In genomic region chr10:3834678-3835077, GRCm38 (mm10) we compare ENCODE assay signal across 16 mouse cellular contexts.
"Had no signal": no experiment of that assay in that cellular context is flagged by ENCODE, and none has a peak within 500 bp of the region (broad histone marks: within the 10 kb centered on the region; RNA-seq: fewer than 3 reads in every experiment).

No protein-coding gene starts in this region.

- DNase-seq: kidney, postnatal 10 days; kidney, postnatal 4 days; lung, postnatal 14 days; right cerebral cortex, postnatal 4 days; spleen, adult 18-20 months; thymus, adult 18-20 months; thymus, postnatal 14 days had no signal

- ATAC-seq: midbrain, embryonic 15.5 days had no signal

- H3K27ac ChIP-seq: layer of hippocampus, adult 2 months; limb, embryonic 12.5 days; lung, embryonic 15.5 days; macrophage; midbrain, embryonic 15.5 days; neural tube, embryonic 12.5 days had no signal

- H3K27me3 ChIP-seq: lung, embryonic 15.5 days; megakaryocyte, embryonic 14.5 days; midbrain, embryonic 15.5 days; neural tube, embryonic 12.5 days had no signal

- H3K4me1 ChIP-seq: midbrain, embryonic 15.5 days had no signal

- H3K4me3 ChIP-seq: layer of hippocampus, adult 2 months; limb, embryonic 12.5 days; lung, embryonic 15.5 days; megakaryocyte, embryonic 14.5 days; midbrain, embryonic 15.5 days; neural tube, embryonic 12.5 days had no signal

- H3K4me2 ChIP-seq: limb, embryonic 12.5 days; liver, embryonic 11.5 days; lung, embryonic 15.5 days; midbrain, embryonic 11.5 days; midbrain, embryonic 15.5 days; neural tube, embryonic 12.5 days had no signal

- H3K9ac ChIP-seq: limb, embryonic 12.5 days; lung, embryonic 15.5 days; midbrain, embryonic 15.5 days; neural tube, embryonic 12.5 days had no signal

- H3K36me3 ChIP-seq: limb, embryonic 12.5 days; lung, embryonic 15.5 days; midbrain, embryonic 15.5 days; neural tube, embryonic 12.5 days had no signal

- H3K9me3 ChIP-seq: limb, embryonic 12.5 days; lung, embryonic 15.5 days; midbrain, embryonic 15.5 days; neural tube, embryonic 12.5 days had no signal
